Mouse (Mus musculus): ENCODE measurements around the gene Dph1. TPM values are rescaled to one million over a fixed set of nuclear protein-coding genes. Genes with fewer than 3 reads are reported as not detected.

The Dph1 gene
- total and polyA plus RNA-seq, 3 experiments = 8.5 to 21.7 (median 11.6) TPM

DNA sequence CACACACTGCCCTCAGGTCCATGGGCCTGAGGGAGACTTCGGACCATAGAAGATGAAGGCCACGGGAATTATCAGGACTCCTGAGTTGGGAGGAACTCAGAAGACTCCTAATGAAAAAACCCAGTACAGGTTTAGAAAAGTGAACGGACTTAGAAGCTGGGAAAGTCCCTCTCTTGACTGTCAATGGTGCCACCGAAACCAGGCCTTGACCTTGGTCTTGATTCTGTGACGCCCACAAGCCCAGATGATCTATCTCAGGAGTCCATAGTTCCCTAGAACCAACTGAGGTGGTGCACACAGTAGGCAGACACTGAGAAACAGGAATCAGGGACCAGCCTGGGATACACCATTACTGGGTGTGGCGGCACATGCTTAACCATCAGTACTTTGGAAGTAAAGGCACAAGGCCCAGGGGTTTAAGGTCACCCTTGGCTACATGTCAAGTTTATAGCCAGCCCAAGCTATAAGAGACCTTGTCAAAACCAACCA lies 39.3 kb upstream of the Dph1 start:
- Histone ChIP-seq H3K79me2 (replicated peaks; ENCODE audit: control insufficient read depth, insufficient read depth, low read length) (no peaks in the 10 kb centered on the region), H3K27me3 (ENCODE audit: control insufficient read depth, insufficient read depth, low read length) (no peaks in the 10 kb centered on the region), H3K4me1 (ENCODE audit: control insufficient read depth, insufficient read depth, low read length) (0 out of 2 replicates have a peak, but pooled peaks cover 1% of the 10 kb centered on the region), H3K27ac (no peak overlapping the region), H3K4me3 (no peak overlapping the region), H3K9ac (ENCODE audit: low read depth, low read length) (no peak overlapping the region), H3K36me3 (ENCODE audit: control insufficient read depth, insufficient read depth, low read length) (no peaks in the 10 kb centered on the region)
- intact Hi-C loops (cut with DNase I) = loop anchor here (2.0 kb wide), 1 partner anchor 38 kb away; the partner anchor contains the start of gene Rtn4rl1
- 92% methylated on average over 6 of the region's 6 CpGs for WGBS
- no peak for DNase-seq
- TF ChIP-seq CTCF (IDR thresholded peaks at IDR 0.05) (no peak), POLR2A (IDR thresholded peaks at IDR 0.05; ENCODE audit: insufficient read depth, low read depth, low read length) (no peak), EP300 (IDR thresholded peaks at IDR 0.05; ENCODE audit: insufficient read depth, low read depth, low read length) (no peak)

DNA sequence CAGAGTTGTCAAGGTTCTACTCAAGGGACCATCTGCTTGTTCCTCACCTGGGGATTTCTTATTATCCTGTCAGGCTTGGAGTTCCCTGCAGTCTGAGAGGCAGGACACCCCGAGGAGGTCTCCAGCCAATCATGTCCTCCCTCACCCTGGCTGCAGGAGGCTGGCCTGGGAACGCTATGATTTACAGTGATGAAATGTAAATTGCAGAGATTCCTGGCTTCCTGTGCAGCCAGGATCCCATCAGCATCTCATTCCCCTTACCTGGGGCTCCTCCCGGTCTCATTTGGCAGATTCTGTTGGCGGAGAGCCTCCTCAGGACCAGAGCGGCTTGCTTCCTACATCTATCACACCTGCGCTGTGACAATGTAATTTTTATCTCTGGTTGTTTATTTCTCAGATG lies 38.2 kb upstream of the Dph1 start:
- Histone ChIP-seq H3K4me3 (no peak overlapping the region), H3K36me3 (ENCODE audit: control insufficient read depth, insufficient read depth, low read length) (no peaks in the 10 kb centered on the region), H3K27me3 (ENCODE audit: control insufficient read depth, insufficient read depth, low read length) (no peaks in the 10 kb centered on the region), H3K9ac (ENCODE audit: low read depth, low read length) (no peak overlapping the region), H3K79me2 (replicated peaks; ENCODE audit: control insufficient read depth, insufficient read depth, low read length) (no peaks in the 10 kb centered on the region), H3K27ac (no peak overlapping the region), H3K4me1 (ENCODE audit: control insufficient read depth, insufficient read depth, low read length) (0 out of 2 replicates have a peak, but pooled peaks cover 1% of the 10 kb centered on the region)
- TF ChIP-seq CTCF (IDR thresholded peaks at IDR 0.05) (no peak), POLR2A (IDR thresholded peaks at IDR 0.05; ENCODE audit: insufficient read depth, low read depth, low read length) (no peak), EP300 (IDR thresholded peaks at IDR 0.05; ENCODE audit: insufficient read depth, low read depth, low read length) (no peak)
- WGBS = 72% methylated on average over 6 of the region's 6 CpGs
- no peak for DNase-seq
- intact Hi-C loops (cut with DNase I) = no loop called here

GRCm38 (mm10) chr11:75227632-75228031 lies 36.6 kb upstream of the Dph1 start:
- H3K36me3 ChIP-seq (ENCODE audit: control insufficient read depth, insufficient read depth, low read length) = no peaks in the 10 kb centered on the region
- H3K27me3 ChIP-seq (ENCODE audit: control insufficient read depth, insufficient read depth, low read length) = no peaks in the 10 kb centered on the region
- no peak overlapping the region for H3K4me3 ChIP-seq
- 68% methylated on average over 3 of the region's 3 CpGs for WGBS
- H3K4me1 ChIP-seq (ENCODE audit: control insufficient read depth, insufficient read depth, low read length) = 0 out of 2 replicates have a peak, but pooled peaks cover 1% of the 10 kb centered on the region
- intact Hi-C loops (cut with DNase I) = no loop called here
- TF ChIP-seq CTCF (IDR thresholded peaks at IDR 0.05) (no peak), POLR2A (IDR thresholded peaks at IDR 0.05; ENCODE audit: insufficient read depth, low read depth, low read length) (no peak), EP300 (IDR thresholded peaks at IDR 0.05; ENCODE audit: insufficient read depth, low read depth, low read length) (no peak)
- no peaks in the 10 kb centered on the region for H3K79me2 ChIP-seq (replicated peaks; ENCODE audit: control insufficient read depth, insufficient read depth, low read length)
- no peak for DNase-seq
- H3K27ac ChIP-seq = no peak overlapping the region
- no peak overlapping the region for H3K9ac ChIP-seq (ENCODE audit: low read depth, low read length)

GRCm38 (mm10) chr11:75224835-75225234 lies 33.8 kb upstream of the Dph1 start:
- intact Hi-C loops (cut with DNase I) = no loop called here
- Histone ChIP-seq H3K27ac (no peak overlapping the region), H3K4me1 (ENCODE audit: control insufficient read depth, insufficient read depth, low read length) (no peaks in the 10 kb centered on the region), H3K4me3 (no peak overlapping the region), H3K79me2 (replicated peaks; ENCODE audit: control insufficient read depth, insufficient read depth, low read length) (no peaks in the 10 kb centered on the region), H3K27me3 (ENCODE audit: control insufficient read depth, insufficient read depth, low read length) (no peaks in the 10 kb centered on the region), H3K9ac (ENCODE audit: low read depth, low read length) (no peak overlapping the region), H3K36me3 (ENCODE audit: control insufficient read depth, insufficient read depth, low read length) (no peaks in the 10 kb centered on the region)
- WGBS = 82% methylated on average over 4 of the region's 4 CpGs
- DNase-seq = no peak
- TF ChIP-seq CTCF (IDR thresholded peaks at IDR 0.05) (no peak), EP300 (IDR thresholded peaks at IDR 0.05; ENCODE audit: insufficient read depth, low read depth, low read length) (no peak), POLR2A (IDR thresholded peaks at IDR 0.05; ENCODE audit: insufficient read depth, low read depth, low read length) (no peak)

DNA sequence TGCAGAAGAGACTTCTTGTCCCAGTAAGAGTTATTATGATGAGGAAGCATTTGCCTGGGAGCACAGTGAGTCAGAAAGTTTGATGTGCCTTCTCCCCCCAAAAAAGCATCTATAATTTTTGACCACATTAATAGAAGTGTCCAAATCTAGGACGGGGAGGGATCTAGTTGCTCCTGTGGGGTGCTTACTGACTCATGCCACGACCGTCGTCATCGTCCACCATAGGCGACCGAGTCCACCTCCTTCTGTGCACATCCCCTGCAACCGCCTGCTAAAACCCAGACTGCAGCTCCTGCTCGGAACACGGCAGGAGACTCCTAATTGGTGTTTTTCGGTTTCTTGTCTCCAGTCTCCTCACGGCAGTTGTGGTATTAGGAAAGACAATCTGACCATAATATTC lies 33.0 kb upstream of the Dph1 start:
- WGBS = 90% methylated on average over 12 of the region's 12 CpGs

DNA sequence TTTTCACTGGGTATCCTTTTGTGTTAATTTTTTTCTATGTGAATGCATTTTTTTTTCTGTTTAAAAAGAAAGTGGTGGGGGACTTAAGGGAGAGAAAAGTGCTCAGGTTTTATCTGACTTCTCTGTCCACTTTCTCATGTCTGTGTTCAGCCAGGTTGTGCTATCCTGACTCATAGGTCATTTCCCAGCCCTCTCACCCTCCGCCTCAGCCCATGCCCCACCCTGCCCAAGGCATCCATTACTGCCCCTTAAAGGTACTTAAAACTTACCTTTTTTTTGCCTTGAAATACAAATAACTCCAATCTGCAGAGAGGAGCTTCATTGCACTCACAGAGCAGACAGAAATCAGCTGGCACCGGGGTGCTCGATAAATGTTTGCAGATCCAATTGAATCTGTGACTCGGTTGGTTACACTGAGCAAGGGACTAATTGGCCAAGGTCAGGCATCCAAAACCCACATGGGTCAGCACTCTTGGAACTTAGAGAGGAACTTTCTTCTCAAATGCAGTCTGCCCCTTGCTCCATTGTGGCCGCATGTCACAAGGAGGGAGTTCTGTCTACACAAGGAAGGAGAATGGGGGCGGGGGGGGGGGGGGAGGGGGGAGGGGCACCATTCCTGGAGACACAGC lies 29.6 kb upstream of the Dph1 start:
- intact Hi-C loops (cut with DNase I) = no loop called here
- no peak for TF ChIP-seq POLR2A (IDR thresholded peaks at IDR 0.05; ENCODE audit: insufficient read depth, low read depth, low read length)
- no peak for TF ChIP-seq EP300 (IDR thresholded peaks at IDR 0.05; ENCODE audit: insufficient read depth, low read depth, low read length)
- TF ChIP-seq CTCF (IDR thresholded peaks at IDR 0.05) = no peak
- WGBS = 65% methylated on average over 5 of the region's 6 CpGs
- H3K36me3 ChIP-seq (ENCODE audit: control insufficient read depth, insufficient read depth, low read length) = no peaks in the 10 kb centered on the region
- H3K79me2 ChIP-seq (replicated peaks; ENCODE audit: control insufficient read depth, insufficient read depth, low read length) = no peaks in the 10 kb centered on the region
- no peak overlapping the region for H3K4me3 ChIP-seq
- H3K27ac ChIP-seq = no peak overlapping the region
- H3K9ac ChIP-seq (ENCODE audit: low read depth, low read length) = no peak overlapping the region
- no peak for DNase-seq
- no peaks in the 10 kb centered on the region for H3K27me3 ChIP-seq (ENCODE audit: control insufficient read depth, insufficient read depth, low read length)
- no peaks in the 10 kb centered on the region for H3K4me1 ChIP-seq (ENCODE audit: control insufficient read depth, insufficient read depth, low read length)

More for the DNA sequence above, 33.0 kb upstream of the Dph1 start:
- Histone ChIP-seq H3K9ac (ENCODE audit: low read depth, low read length) (no peak overlapping the region), H3K4me1 (ENCODE audit: control insufficient read depth, insufficient read depth, low read length) (no peaks in the 10 kb centered on the region), H3K4me3 (no peak overlapping the region), H3K27me3 (ENCODE audit: control insufficient read depth, insufficient read depth, low read length) (no peaks in the 10 kb centered on the region), H3K79me2 (replicated peaks; ENCODE audit: control insufficient read depth, insufficient read depth, low read length) (no peaks in the 10 kb centered on the region), H3K27ac (no peak overlapping the region), H3K36me3 (ENCODE audit: control insufficient read depth, insufficient read depth, low read length) (no peaks in the 10 kb centered on the region)
- intact Hi-C loops (cut with DNase I) = no loop called here
- DNase-seq = no peak
- TF ChIP-seq CTCF (IDR thresholded peaks at IDR 0.05) = no peak
- no peak for TF ChIP-seq EP300 (IDR thresholded peaks at IDR 0.05; ENCODE audit: insufficient read depth, low read depth, low read length)
- no peak for TF ChIP-seq POLR2A (IDR thresholded peaks at IDR 0.05; ENCODE audit: insufficient read depth, low read depth, low read length)

All from heart, adult 2 months (tissue).